Mouse (Mus musculus) liver, embryonic 14.5 days (tissue): ENCODE results near the gene Dot1l.

ENCODE experiments used
- CTCF ChIP-seq: IDR thresholded peaks from 2 replicates; pipeline ENCODE4 v1.5.1; 2016; ENCODE audit warnings: antibody characterized with exemption, low read depth, control low read depth
- EP300 ChIP-seq: IDR thresholded peaks from 2 replicates; pipeline ENCODE4 v1.6.1; 2016; ENCODE audit warnings: antibody characterized with exemption, low read depth

GRCm38 (mm10) chr10:80793803-80794202, 38.8 kb downstream of the Dot1l start:
- TF ChIP-seq CTCF (no peak), EP300 (no peak)
